Mouse (Mus musculus) erythroblast, embryonic 14.5 days (primary cell): ENCODE data around the gene Gpr153. TPM values are rescaled to one million over a fixed set of nuclear protein-coding genes. Genes with fewer than 3 reads are reported as not detected.
A peak's percentile ranks its signal among the peaks of the same experiment; 100 is the strongest.

Experiments used
- H3K27me3 ChIP-seq: 2 replicates; pipeline ENCODE4 v1.6.1; 2012; ENCODE audit warnings: inconsistent platforms; ENCODE audit not compliant: control insufficient read depth
- H3K36me3 ChIP-seq: 2 replicates; pipeline ENCODE4 v1.6.1; 2012; ENCODE audit warnings: mild to moderate bottlenecking, inconsistent platforms; ENCODE audit not compliant: control insufficient read depth
- H3K4me1 ChIP-seq: 2 replicates; pipeline ENCODE4 v1.6.1; 2012; ENCODE audit warnings: inconsistent platforms; ENCODE audit not compliant: control insufficient read depth
- H3K4me3 ChIP-seq: replicated peaks from 2 replicates; pipeline ENCODE3; 2012; ENCODE audit warnings: moderate library complexity, mild to moderate bottlenecking, inconsistent platforms
- H3K9me3 ChIP-seq: 2 replicates; pipeline ENCODE4 v1.6.1; 2012; ENCODE audit warnings: low read length, inconsistent platforms, mixed read lengths; ENCODE audit not compliant: control insufficient read depth
- GATA1 ChIP-seq: IDR thresholded peaks from 2 replicates; pipeline ENCODE4 v1.6.1; 2012; ENCODE audit warnings: low read length, inconsistent platforms, mixed read lengths
- TAL1 ChIP-seq: IDR thresholded peaks from 3 replicates; pipeline ENCODE4 v1.6.1; 2012; ENCODE audit warnings: low read length, inconsistent platforms, mixed read lengths
- polyA plus RNA-seq: library from polyadenylated mRNA; stranded (reverse); fragments of >175 nt; gene quantifications from 2 replicates; pipeline ENCODE4 v1.2.3, GENCODE M21; 2012

Gene Gpr153
- polyA plus RNA-seq, 1 experiment: not detected

DNA sequence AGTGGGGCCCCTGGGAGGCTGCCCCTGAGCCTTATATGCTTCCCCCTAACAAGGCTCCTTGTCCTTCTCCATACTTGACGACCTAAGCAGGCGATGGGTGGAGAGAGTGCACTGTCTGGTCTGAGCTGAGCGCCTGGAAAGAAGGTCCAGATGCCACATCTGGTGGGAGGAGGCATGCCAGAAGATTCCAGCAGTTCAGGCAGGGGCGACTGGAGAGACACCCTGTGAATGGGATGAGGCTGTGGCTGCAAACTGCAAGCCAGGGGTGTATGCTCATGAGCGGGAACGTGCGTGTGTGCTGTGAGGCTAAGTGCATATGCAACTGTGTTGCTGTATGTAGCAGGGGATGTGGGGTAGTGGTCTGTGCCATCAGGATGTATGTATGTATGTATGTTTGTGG is 2.0 kb upstream of the Gpr153 start:
- Histone ChIP-seq H3K27me3 (peaks cover 47% of the 10 kb centered on the region), H3K36me3 (peaks cover 2% of the 10 kb centered on the region; the same call in 1 of the 2 replicates), H3K4me1 (no peaks in the 10 kb centered on the region; the same call in none of the 2 replicates), H3K4me3 (no peak overlapping the region), H3K9me3 (no peaks in the 10 kb centered on the region)
- no peak for TF ChIP-seq TAL1
- no peak for TF ChIP-seq GATA1

DNA sequence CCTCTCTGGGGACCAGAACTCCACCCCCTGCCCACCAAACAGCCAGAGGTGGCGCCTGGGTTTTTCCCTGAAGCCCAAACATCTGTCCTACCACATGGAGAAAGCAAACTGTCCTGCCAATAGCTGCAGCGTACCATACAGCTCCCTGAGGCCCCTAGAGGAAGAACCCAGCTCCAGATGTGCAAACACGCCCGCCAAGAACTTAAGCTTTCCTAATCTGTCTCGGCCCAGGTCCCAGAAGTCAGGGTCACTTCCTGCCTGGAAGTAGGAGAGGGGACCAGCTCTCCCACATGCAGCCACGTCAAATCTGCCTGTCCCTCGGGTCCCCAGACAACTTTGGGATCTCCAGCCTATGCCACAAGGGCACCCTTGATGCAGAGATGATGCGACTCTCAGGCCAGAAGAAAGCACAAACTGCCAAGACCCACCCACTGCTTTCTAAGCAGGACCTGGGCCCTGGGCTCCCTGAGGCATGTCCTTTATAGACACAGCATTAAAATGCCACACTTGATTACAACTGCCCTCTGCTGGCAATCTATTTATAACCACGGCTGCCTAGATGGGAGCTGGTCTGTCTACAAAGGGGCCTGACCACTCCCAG is 1.5 kb upstream of the Gpr153 start:
- H3K4me1 ChIP-seq: no peaks in the 10 kb centered on the region; the same call in none of the 2 replicates
- TF ChIP-seq TAL1: no peak
- no peak for TF ChIP-seq GATA1
- peaks cover 2% of the 10 kb centered on the region; the same call in 1 of the 2 replicates for H3K36me3 ChIP-seq
- H3K4me3 ChIP-seq: no peak overlapping the region
- H3K27me3 ChIP-seq: peaks cover 50% of the 10 kb centered on the region
- no peaks in the 10 kb centered on the region for H3K9me3 ChIP-seq

DNA sequence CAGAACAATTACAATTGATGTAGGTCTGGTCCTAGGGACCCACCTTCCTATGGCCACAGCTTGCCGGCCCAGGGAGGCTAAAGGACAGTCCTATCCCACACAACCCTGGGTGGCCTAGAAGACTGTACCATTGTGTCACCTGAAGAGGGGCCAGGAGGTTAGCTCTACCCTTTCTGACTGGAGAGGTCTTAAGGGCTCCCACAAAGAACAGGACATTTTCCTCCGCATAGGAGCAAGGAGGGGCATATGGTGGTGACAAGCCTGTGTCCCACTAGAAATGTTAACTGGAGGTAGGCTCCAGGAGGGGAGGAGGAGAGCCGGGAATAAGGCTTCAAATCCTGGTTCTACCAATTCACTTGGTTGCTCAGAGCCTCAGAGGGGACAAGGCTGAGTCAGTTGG is 841 bp upstream of the Gpr153 start:
- H3K4me1 ChIP-seq: no peaks in the 10 kb centered on the region; the same call in 1 of the 2 replicates
- H3K27me3 ChIP-seq: peaks cover 50% of the 10 kb centered on the region
- H3K4me3 ChIP-seq: no peak overlapping the region
- H3K36me3 ChIP-seq: peaks cover 2% of the 10 kb centered on the region; the same call in 1 of the 2 replicates
- no peak for TF ChIP-seq TAL1
- no peak for TF ChIP-seq GATA1
- no peaks in the 10 kb centered on the region for H3K9me3 ChIP-seq

DNA sequence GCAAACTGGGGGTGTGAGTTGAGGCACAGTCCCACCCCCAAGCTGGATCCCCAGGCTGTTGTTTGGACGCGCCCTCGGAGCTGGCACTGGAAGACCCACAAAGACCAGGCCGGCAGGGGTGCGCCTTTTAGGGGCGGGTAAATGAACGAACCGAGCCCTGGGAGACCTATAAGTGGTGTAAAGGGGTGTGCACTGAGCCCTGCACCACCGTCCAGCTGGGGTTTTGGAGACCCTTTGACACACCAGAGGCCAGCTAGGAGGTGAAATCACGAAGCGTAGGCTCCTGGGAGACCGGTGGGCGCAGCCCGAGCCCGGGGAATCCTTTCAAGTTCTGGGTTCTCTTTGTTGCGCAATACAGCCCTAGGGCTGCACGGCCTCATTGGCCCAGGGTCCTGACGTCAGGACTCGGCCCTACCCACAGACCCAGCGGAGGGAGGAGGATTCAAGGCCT is 674 bp downstream of the Gpr153 start:
- H3K4me3 ChIP-seq: peak overlapping the region; percentile 18
- H3K36me3 ChIP-seq: no peaks in the 10 kb centered on the region
- no peak for TF ChIP-seq GATA1
- no peak for TF ChIP-seq TAL1
- H3K9me3 ChIP-seq: no peaks in the 10 kb centered on the region
- H3K27me3 ChIP-seq: peaks cover 51% of the 10 kb centered on the region
- H3K4me1 ChIP-seq: no peaks in the 10 kb centered on the region; the same call in 1 of the 2 replicates

DNA sequence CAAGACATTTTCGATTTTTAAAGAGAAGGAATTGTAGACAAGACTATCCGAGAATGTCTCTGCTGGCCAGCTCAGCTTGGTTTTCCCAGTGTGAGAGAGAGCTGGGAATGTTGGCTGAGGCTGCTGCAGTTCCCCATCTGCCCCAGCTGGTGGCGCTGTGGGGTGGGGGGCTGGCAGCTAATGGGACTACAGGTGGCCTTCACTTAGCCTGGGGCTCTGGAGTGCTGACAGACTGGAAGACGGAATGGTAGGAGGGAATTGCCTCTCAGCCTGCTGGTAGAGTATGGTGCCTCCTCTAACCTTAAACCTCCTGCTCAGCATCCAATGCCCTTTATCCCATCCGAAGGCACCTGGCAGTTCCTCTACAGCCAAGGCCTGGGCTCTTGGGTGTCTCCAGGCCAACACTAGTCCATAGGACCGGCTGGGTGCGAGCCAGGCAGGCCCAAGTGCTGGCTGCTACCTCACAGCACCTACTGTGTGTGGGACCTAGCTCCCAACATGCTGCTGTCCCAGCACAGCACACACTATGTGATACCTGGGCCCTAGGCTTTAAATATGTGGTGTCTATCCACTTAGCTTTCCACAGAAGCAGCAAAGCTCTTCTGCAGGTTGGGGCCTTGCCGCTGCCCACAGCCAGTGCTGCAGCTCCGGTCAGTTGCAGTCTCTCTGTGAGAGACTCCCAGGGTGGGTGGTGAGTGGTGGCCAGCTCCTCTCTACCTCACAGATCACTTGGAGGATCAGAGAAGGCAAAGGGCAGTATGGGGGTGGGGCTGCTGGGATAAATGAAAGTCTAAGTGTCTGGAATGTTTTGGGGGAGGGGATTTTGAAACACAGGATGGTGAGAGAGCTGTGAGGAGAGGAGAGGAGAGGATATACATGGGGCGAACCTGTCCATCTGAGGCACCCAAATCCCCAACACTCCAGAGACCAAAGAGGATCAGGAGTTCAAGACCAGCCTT is 2.6 kb downstream of the Gpr153 start:
- Histone ChIP-seq H3K27me3 (peaks cover 67% of the 10 kb centered on the region), H3K36me3 (no peaks in the 10 kb centered on the region), H3K4me1 (no peaks in the 10 kb centered on the region; the same call in 1 of the 2 replicates), H3K4me3 (no peak overlapping the region), H3K9me3 (no peaks in the 10 kb centered on the region)
- TF ChIP-seq GATA1 (no peak), TAL1 (no peak)

DNA sequence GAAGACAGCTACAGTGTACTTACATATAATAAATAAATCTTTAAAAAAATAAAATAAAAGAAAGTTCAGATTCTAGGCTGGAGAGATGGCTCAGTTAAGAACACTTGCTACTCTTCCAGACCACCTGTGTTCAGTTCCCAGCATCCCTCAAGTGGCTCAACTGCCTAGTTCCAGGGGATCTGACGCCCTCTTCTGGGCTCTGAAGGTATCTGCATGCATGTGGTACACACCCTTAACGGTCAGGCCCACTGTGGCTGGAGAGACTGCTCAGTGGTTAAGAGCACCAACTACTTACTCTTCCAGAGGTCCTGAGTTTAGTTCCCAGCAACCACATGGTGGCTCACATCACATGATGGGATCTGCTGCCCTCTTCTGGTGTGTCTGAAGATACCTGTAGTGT is 3.9 kb downstream of the Gpr153 start:
- H3K4me3 ChIP-seq: no peak overlapping the region
- no peaks in the 10 kb centered on the region for H3K36me3 ChIP-seq
- H3K9me3 ChIP-seq: peaks cover under 1% of the 10 kb centered on the region; the same call in 1 of the 2 replicates
- H3K27me3 ChIP-seq: peaks cover 72% of the 10 kb centered on the region
- no peak for TF ChIP-seq GATA1
- no peak for TF ChIP-seq TAL1
- peaks cover 2% of the 10 kb centered on the region for H3K4me1 ChIP-seq

DNA sequence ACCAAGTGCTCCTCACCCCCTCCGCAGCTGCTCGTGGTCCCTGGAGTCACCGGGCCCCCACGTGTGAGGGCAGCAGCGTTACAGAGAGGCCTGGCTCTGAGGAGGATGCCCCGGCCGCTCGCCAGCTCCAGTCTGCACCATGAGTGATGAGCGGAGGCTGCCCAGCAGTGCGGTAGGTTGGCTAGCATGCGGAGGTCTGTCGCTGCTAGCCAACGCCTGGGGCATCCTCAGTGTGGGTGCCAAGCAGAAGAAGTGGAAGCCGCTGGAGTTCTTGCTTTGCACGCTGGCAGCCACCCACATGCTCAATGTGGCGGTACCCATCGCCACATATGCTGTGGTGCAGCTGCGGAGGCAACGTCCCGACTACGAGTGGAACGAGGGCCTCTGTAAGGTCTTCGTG is 5.0 kb downstream of the Gpr153 start:
- H3K4me3 ChIP-seq: no peak overlapping the region
- no peak for TF ChIP-seq GATA1
- TF ChIP-seq TAL1: no peak
- H3K36me3 ChIP-seq: no peaks in the 10 kb centered on the region
- peaks cover 9% of the 10 kb centered on the region for H3K4me1 ChIP-seq
- peaks cover 2% of the 10 kb centered on the region; the same call in 1 of the 2 replicates for H3K9me3 ChIP-seq
- peaks cover 72% of the 10 kb centered on the region for H3K27me3 ChIP-seq

DNA sequence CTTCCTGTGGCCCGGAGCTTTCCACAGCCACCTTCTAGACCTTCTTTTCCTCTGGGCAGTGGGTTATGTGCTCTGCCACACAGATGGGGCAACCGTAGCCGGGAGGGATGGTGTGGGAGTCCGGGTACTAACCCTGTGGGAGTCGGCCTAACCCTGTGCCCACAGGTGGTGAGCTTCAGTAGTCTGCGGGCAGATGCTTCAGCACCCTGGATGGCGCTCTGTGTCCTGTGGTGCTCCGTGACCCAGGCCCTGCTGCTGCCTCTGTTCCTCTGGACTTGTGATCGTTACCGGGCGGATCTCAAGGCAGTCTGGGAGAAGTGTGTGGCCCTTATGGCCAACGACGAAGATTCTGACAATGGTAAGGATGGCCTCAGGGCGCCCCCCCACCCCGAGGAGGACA is 7.6 kb downstream of the Gpr153 start:
- TF ChIP-seq GATA1 (no peak), TAL1 (no peak)
- Histone ChIP-seq H3K9me3 (peaks cover 2% of the 10 kb centered on the region; the same call in 1 of the 2 replicates), H3K27me3 (peaks cover 72% of the 10 kb centered on the region), H3K4me3 (no peak overlapping the region), H3K4me1 (peaks cover 16% of the 10 kb centered on the region), H3K36me3 (no peaks in the 10 kb centered on the region)

DNA sequence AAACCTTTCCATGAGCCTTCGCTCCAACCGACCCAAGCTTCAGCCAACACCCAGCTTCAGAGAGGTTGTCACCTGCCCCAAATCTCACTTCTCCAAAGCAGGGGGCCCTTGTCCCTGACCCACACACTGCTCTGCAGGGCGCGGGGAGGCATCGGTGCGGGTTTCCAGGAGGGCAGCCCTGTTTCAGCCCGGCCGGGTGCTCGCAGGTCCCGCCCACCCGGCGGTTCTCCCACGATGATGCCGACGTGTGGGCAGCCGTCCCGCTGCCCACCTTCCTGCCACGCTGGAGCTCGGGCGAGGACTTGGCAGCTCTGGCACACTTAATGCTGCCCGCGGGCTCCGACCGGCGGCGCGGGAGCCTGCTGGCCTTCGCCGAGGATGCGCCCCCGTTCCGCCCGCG is 8.7 kb downstream of the Gpr153 start:
- H3K9me3 ChIP-seq: peaks cover 2% of the 10 kb centered on the region; the same call in 1 of the 2 replicates
- H3K27me3 ChIP-seq: peaks cover 77% of the 10 kb centered on the region
- TF ChIP-seq TAL1 (no peak), GATA1 (no peak)
- H3K4me1 ChIP-seq: peaks cover 20% of the 10 kb centered on the region
- H3K4me3 ChIP-seq: no peak overlapping the region
- no peaks in the 10 kb centered on the region for H3K36me3 ChIP-seq
